Mouse (Mus musculus) limb, embryonic 12.5 days (tissue): ENCODE measurements around the gene Gm9507. TPM values are rescaled to one million over a fixed set of nuclear protein-coding genes. Genes with fewer than 3 reads are reported as not detected.

ENCODE experiments used
- ATAC-seq: fragments of 200-750 bp; cut with Nextera tagmentation; 2 replicates; pipeline ENCODE4 v1.8.0; 2017; ENCODE audit warnings: low read depth, moderate TSS enrichment; ENCODE audit not compliant: insufficient number of reproducible peaks, insufficient read depth, low FRiP score, low TSS enrichment
- H3K27ac ChIP-seq: fragments of 300-500 bp; sonication (generic); 2 replicates; pipeline ENCODE4 v1.5.1; 2016; ENCODE audit warnings: mild to moderate bottlenecking, moderate library complexity
- H3K27me3 ChIP-seq: fragments of 300-500 bp; sonication (generic); 2 replicates; pipeline ENCODE4 v1.6.1; 2016; ENCODE audit warnings: mild to moderate bottlenecking, moderate library complexity
- H3K36me3 ChIP-seq: fragments of 300-500 bp; sonication (generic); 2 replicates; pipeline ENCODE4 v1.6.1; 2016; ENCODE audit warnings: mild to moderate bottlenecking, moderate library complexity
- H3K4me1 ChIP-seq: fragments of 300-500 bp; sonication (generic); replicated peaks from 2 replicates; pipeline ENCODE4 v1.6.1; 2016
- H3K4me2 ChIP-seq: fragments of 300-500 bp; sonication (generic); 2 replicates; pipeline ENCODE4 v1.6.1; 2016; ENCODE audit warnings: mild to moderate bottlenecking, moderate library complexity
- H3K4me3 ChIP-seq: fragments of 300-500 bp; sonication (generic); replicated peaks from 2 replicates; pipeline ENCODE4 v1.5.1; 2016; ENCODE audit warnings: mild to moderate bottlenecking
- H3K9ac ChIP-seq: fragments of 300-500 bp; sonication (generic); replicated peaks from 2 replicates; pipeline ENCODE4 v1.6.1; 2016; ENCODE audit warnings: mild to moderate bottlenecking, moderate library complexity
- H3K9me3 ChIP-seq: fragments of 300-500 bp; sonication (generic); 2 replicates; pipeline ENCODE4 v1.6.1; 2016; ENCODE audit warnings: mild to moderate bottlenecking, moderate library complexity
- WGBS: fragments of 180-500 bp; shearing (Covaris S2); methylation state at CpG from one replicate; pipeline ENCODE4 v1.1.7; 2016; 5-methylcytosine and 5-hydroxymethylcytosine counted together
- polyA plus RNA-seq: library from polyadenylated mRNA; unstranded; fragments of >200 nt; fragmentation: Nextera tagmentation; extraction: Ambion mirVana; gene quantifications from 2 replicates; pipeline ENCODE4 v1.2.1, GENCODE M21; 2016

Gene Gm9507
- polyA plus RNA-seq, result not detected in 2 replicates

GRCm38 (mm10) chr10:77811743-77812142, at the start of gene Gm9507:
Gene Gm9507 (minus strand): TSS chr10:77811843.
- 67% methylated on average over 5 of the region's 5 CpGs for WGBS

GRCm38 (mm10) chr10:77852559-77852958, 40.9 kb upstream of the Gm9507 start, which contains the start of gene Gm10318:
Gene Gm10318 (plus strand): TSS chr10:77852859.
- Histone ChIP-seq H3K4me1 (no peaks in the 10 kb centered on the region), H3K4me3 (no peak within 1 kb of the TSS), H3K27me3 (peaks cover 3% of the 10 kb centered on the region), H3K27ac (no peak within 1 kb of the TSS), H3K9ac (no peak within 1 kb of the TSS), H3K9me3 (peaks cover 6% of the 10 kb centered on the region; the same call in 1 of the 2 replicates), H3K4me2 (no peak within 1 kb of the TSS), H3K36me3 (no peaks in the 10 kb centered on the region)
- 74% methylated on average over 9 of the region's 9 CpGs for WGBS
- no peak for ATAC-seq

More at GRCm38 (mm10) chr10:77811743-77812142, at the start of gene Gm9507:
- H3K4me1 ChIP-seq, result no peaks in the 10 kb centered on the region
- no peak for ATAC-seq
- no peak within 1 kb of the TSS for H3K4me2 ChIP-seq
- peaks cover 8% of the 10 kb centered on the region for H3K9me3 ChIP-seq
- no peak within 1 kb of the TSS for H3K4me3 ChIP-seq
- no peak within 1 kb of the TSS for H3K9ac ChIP-seq
- H3K27ac ChIP-seq, result no peak within 1 kb of the TSS
- no peaks in the 10 kb centered on the region for H3K27me3 ChIP-seq
- no peaks in the 10 kb centered on the region for H3K36me3 ChIP-seq

- peaks cover 3% of the 10 kb centered on the region; the same call in 1 of the 2 replicates for H3K27me3 ChIP-seq
- H3K27ac ChIP-seq, result no peak overlapping the region
- H3K4me1 ChIP-seq, result no peaks in the 10 kb centered on the region
- no peak overlapping the region for H3K9ac ChIP-seq
- H3K9me3 ChIP-seq, result peaks cover 23% of the 10 kb centered on the region
- H3K4me3 ChIP-seq, result no peak overlapping the region
- no peak for ATAC-seq
- WGBS, result 79% methylated on average over 2 of the region's 2 CpGs
- H3K4me2 ChIP-seq, result no peak overlapping the region
- no peaks in the 10 kb centered on the region for H3K36me3 ChIP-seq
Observed at GRCm38 (mm10) chr10:77847538-77847937, 35.9 kb upstream of the Gm9507 start.

GRCm38 (mm10) chr10:77846961-77847360, 35.3 kb upstream of the Gm9507 start:
- H3K4me3 ChIP-seq, result no peak overlapping the region
- H3K9me3 ChIP-seq, result peaks cover 23% of the 10 kb centered on the region
- no peak overlapping the region for H3K27ac ChIP-seq
- no peaks in the 10 kb centered on the region for H3K4me1 ChIP-seq
- WGBS, result 18% methylated on average over 2 of the region's 2 CpGs
- peaks cover 3% of the 10 kb centered on the region; the same call in 1 of the 2 replicates for H3K27me3 ChIP-seq
- no peak for ATAC-seq
- no peak overlapping the region for H3K4me2 ChIP-seq
- H3K36me3 ChIP-seq, result no peaks in the 10 kb centered on the region
- H3K9ac ChIP-seq, result no peak overlapping the region

- no peak within 1 kb of the TSS for H3K9ac ChIP-seq
- WGBS, result 79% methylated on average over 3 of the region's 3 CpGs
- no peak within 1 kb of the TSS for H3K4me3 ChIP-seq
- peaks cover 3% of the 10 kb centered on the region; the same call in 1 of the 2 replicates for H3K27me3 ChIP-seq
- no peak within 1 kb of the TSS for H3K27ac ChIP-seq
- no peak within 1 kb of the TSS for H3K4me2 ChIP-seq
- peaks cover 23% of the 10 kb centered on the region for H3K9me3 ChIP-seq
- H3K4me1 ChIP-seq, result no peaks in the 10 kb centered on the region
- H3K36me3 ChIP-seq, result no peaks in the 10 kb centered on the region
- ATAC-seq, result no peak
Observed at GRCm38 (mm10) chr10:77846503-77846902, 34.9 kb upstream of the Gm9507 start, which contains the start of gene Gm36176. Gene Gm36176 (plus strand): TSS chr10:77846803.

GRCm38 (mm10) chr10:77839006-77839405, 27.4 kb upstream of the Gm9507 start:
- Histone ChIP-seq H3K36me3 (no peaks in the 10 kb centered on the region), H3K9me3 (peaks cover 14% of the 10 kb centered on the region), H3K27me3 (no peaks in the 10 kb centered on the region), H3K4me3 (no peak overlapping the region), H3K4me1 (no peaks in the 10 kb centered on the region), H3K9ac (no peak overlapping the region), H3K4me2 (no peak overlapping the region), H3K27ac (no peak overlapping the region)
- 70% methylated on average over 6 of the region's 6 CpGs for WGBS
- ATAC-seq, result no peak

- no peak for ATAC-seq
- H3K27me3 ChIP-seq, result no peaks in the 10 kb centered on the region
- no peak within 1 kb of the TSS for H3K9ac ChIP-seq
- no peak within 1 kb of the TSS for H3K4me2 ChIP-seq
- no peaks in the 10 kb centered on the region for H3K36me3 ChIP-seq
- no peaks in the 10 kb centered on the region for H3K4me1 ChIP-seq
- H3K9me3 ChIP-seq, result 0 out of 2 replicates have a peak, but pooled peaks cover 4% of the 10 kb centered on the region
- no peak within 1 kb of the TSS for H3K4me3 ChIP-seq
- WGBS, result 80% methylated on average over 8 of the region's 9 CpGs
- no peak within 1 kb of the TSS for H3K27ac ChIP-seq
Observed at GRCm38 (mm10) chr10:77835647-77836046, 24.0 kb upstream of the Gm9507 start, which contains the start of gene Krtap10-10. Gene Krtap10-10 (plus strand): TSS chr10:77835947.

GRCm38 (mm10) chr10:77826951-77827350, 15.3 kb upstream of the Gm9507 start, which contains the start of gene Krtap10-4:
Gene Krtap10-4 (minus strand): TSS chr10:77827095.
- no peaks in the 10 kb centered on the region for H3K36me3 ChIP-seq
- 67% methylated on average over 6 of the region's 6 CpGs for WGBS
- 0 out of 2 replicates have a peak, but pooled peaks cover 5% of the 10 kb centered on the region for H3K4me1 ChIP-seq
- no peak within 1 kb of the TSS for H3K9ac ChIP-seq
- H3K4me3 ChIP-seq, result no peak within 1 kb of the TSS
- no peak for ATAC-seq
- H3K4me2 ChIP-seq, result no peak within 1 kb of the TSS
- H3K9me3 ChIP-seq, result peaks cover 12% of the 10 kb centered on the region
- H3K27ac ChIP-seq, result no peak within 1 kb of the TSS
- H3K27me3 ChIP-seq, result no peaks in the 10 kb centered on the region

- H3K36me3 ChIP-seq, result no peaks in the 10 kb centered on the region
- no peak overlapping the region for H3K4me3 ChIP-seq
- H3K9ac ChIP-seq, result no peak overlapping the region
- no peaks in the 10 kb centered on the region for H3K27me3 ChIP-seq
- WGBS, result 31% methylated on average over 4 of the region's 4 CpGs
- no peak overlapping the region for H3K4me2 ChIP-seq
- no peak overlapping the region for H3K27ac ChIP-seq
- H3K9me3 ChIP-seq, result peaks cover 12% of the 10 kb centered on the region
- H3K4me1 ChIP-seq, result 0 out of 2 replicates have a peak, but pooled peaks cover 3% of the 10 kb centered on the region
- ATAC-seq, result no peak
Observed at GRCm38 (mm10) chr10:77819203-77819602, 7.6 kb upstream of the Gm9507 start.

- ATAC-seq, result peak; percentile 59
- Histone ChIP-seq H3K9me3 (peaks cover 6% of the 10 kb centered on the region; the same call in 1 of the 2 replicates), H3K4me2 (no peak overlapping the region), H3K36me3 (no peaks in the 10 kb centered on the region), H3K27ac (no peak overlapping the region), H3K9ac (no peak overlapping the region), H3K27me3 (no peaks in the 10 kb centered on the region), H3K4me3 (no peak overlapping the region), H3K4me1 (0 out of 2 replicates have a peak, but pooled peaks cover 3% of the 10 kb centered on the region)
- WGBS, result 95% methylated on average over 4 of the region's 4 CpGs
Observed at GRCm38 (mm10) chr10:77818523-77818922, 6.9 kb upstream of the Gm9507 start.

- Histone ChIP-seq H3K27me3 (no peaks in the 10 kb centered on the region), H3K36me3 (no peaks in the 10 kb centered on the region), H3K9me3 (no peaks in the 10 kb centered on the region), H3K4me2 (no peak overlapping the region), H3K4me3 (no peak overlapping the region), H3K9ac (no peak overlapping the region), H3K4me1 (0 out of 2 replicates have a peak, but pooled peaks cover 3% of the 10 kb centered on the region), H3K27ac (no peak overlapping the region)
- no peak for ATAC-seq
- 32% methylated on average over 5 of the region's 5 CpGs for WGBS
Observed at GRCm38 (mm10) chr10:77815514-77815913, 3.9 kb upstream of the Gm9507 start.

GRCm38 (mm10) chr10:77814382-77814781, 2.7 kb upstream of the Gm9507 start, which contains the start of gene Gm2696:
Gene Gm2696 (plus strand): TSS chr10:77814682.
- H3K4me2 ChIP-seq, result no peak within 1 kb of the TSS
- no peaks in the 10 kb centered on the region for H3K36me3 ChIP-seq
- no peak within 1 kb of the TSS for H3K27ac ChIP-seq
- peaks cover 5% of the 10 kb centered on the region for H3K9me3 ChIP-seq
- ATAC-seq, result no peak
- WGBS, result 50% methylated on average over 4 of the region's 4 CpGs
- H3K4me1 ChIP-seq, result 0 out of 2 replicates have a peak, but pooled peaks cover 2% of the 10 kb centered on the region
- no peaks in the 10 kb centered on the region for H3K27me3 ChIP-seq
- no peak within 1 kb of the TSS for H3K4me3 ChIP-seq
- H3K9ac ChIP-seq, result no peak within 1 kb of the TSS
